Mouse (Mus musculus) megakaryocyte, embryonic 14.5 days (primary cell): ENCODE results near the gene Mier2.

Source experiments
- FLI1 ChIP-seq: IDR thresholded peaks from 2 replicates; pipeline ENCODE4 v1.6.1; 2012; ENCODE audit warnings: low read length, inconsistent platforms, mixed read lengths
- GATA1 ChIP-seq: IDR thresholded peaks from 3 replicates; pipeline ENCODE4 v1.6.1; 2012; ENCODE audit warnings: mixed read lengths, low read length, inconsistent platforms, borderline replicate concordance

DNA sequence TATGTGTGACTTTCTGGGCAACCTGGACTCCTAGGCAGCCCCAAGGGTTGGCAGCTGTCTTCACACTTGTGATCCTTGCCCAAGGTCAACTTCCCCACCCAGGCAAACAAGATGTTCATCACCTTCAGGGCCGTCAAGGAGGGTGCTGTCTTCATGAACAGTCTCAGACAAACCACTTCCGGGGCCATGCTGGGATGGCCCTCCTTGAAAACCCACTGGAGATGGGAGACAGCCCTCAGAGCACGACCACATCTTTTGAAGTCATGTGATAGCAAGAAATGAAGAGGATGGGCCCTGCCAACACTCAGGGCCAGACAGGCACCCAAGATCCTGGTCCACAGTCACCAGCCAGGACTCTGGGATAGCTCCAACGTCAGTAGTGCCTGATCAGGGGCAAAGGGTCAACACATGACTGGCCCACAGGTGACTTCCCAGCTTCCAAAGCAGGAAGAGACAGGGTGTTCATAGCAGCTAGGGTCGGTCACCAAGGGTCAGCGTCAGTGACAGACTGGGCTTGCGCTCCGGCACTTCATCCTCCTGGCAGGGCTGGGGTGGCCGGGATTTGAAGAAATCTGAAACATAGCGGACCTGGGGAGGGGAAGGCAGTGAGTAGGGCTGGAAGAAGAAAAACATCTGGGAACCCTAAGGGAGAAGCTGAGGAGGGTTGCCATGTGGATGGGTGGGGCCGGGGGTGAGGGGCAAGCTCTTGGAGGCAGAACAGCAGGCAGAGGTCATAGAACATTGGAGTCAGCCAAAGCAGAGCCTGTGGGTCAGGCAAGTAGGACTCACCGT, 28.1 kb downstream of the Mier2 start:
- TF ChIP-seq GATA1 (no peak), FLI1 (no peak)
